Mouse (Mus musculus) G1E (cell line): ENCODE measurements at regions not wholly inside any gene's neighbourhood (a gene's known extent, or its start where the extent isn't known, plus 50 kb on each side); places are given as distances from the start of the nearest gene placed in this dataset.

ENCODE experiments used
- CTCF ChIP-seq: IDR thresholded peaks from 2 replicates; pipeline ENCODE4 v1.5.1; 2012; ENCODE audit warnings: low read depth, low read length, inconsistent platforms, mixed read lengths
- TAL1 ChIP-seq: conservative IDR thresholded peaks from 2 replicates; pipeline ENCODE4 v1.6.1; 2012; ENCODE audit warnings: low read depth, low read length, inconsistent platforms, mixed read lengths

- TF ChIP-seq CTCF (no peak), TAL1 (no peak)
Measured at GRCm38 (mm10) chr12:92233650-92234408, 384.9 kb upstream of the Sel1l start.
